Mouse (Mus musculus) neural tube, embryonic 11.5 days (tissue): Measurements from ENCODE around the gene Hoxb1. TPM values are rescaled to one million over a fixed set of nuclear protein-coding genes. Genes with fewer than 3 reads are reported as not detected.
A peak's percentile ranks its signal among the peaks of the same experiment; 100 is the strongest.

Experiments used
- ATAC-seq: fragments of 200-750 bp; cut with Nextera tagmentation; 2 replicates; pipeline ENCODE4 v1.8.0; 2017; ENCODE audit warnings: moderate number of reproducible peaks, mild to moderate bottlenecking, moderate TSS enrichment, moderate library complexity; ENCODE audit not compliant: insufficient read depth, low FRiP score, low TSS enrichment
- DNase-seq: peaks from one replicate; pipeline ENCODE4 v3.0.0-alpha.2; 2015; ENCODE audit warnings: low spot score
- H3K27ac ChIP-seq: fragments of 300-500 bp; sonication (generic); 2 replicates; pipeline ENCODE4 v1.5.1; 2014; ENCODE audit warnings: low read depth, mild to moderate bottlenecking, low read length
- H3K27me3 ChIP-seq: fragments of 300-500 bp; sonication (generic); 2 replicates; pipeline ENCODE4 v1.6.1; 2014; ENCODE audit warnings: mild to moderate bottlenecking, low read length, mixed read lengths; ENCODE audit not compliant: control insufficient read depth, insufficient read depth
- H3K36me3 ChIP-seq: fragments of 300-500 bp; sonication (generic); 2 replicates; pipeline ENCODE4 v1.6.1; 2014; ENCODE audit warnings: mild to moderate bottlenecking, low read length, moderate library complexity, mixed read lengths; ENCODE audit not compliant: control insufficient read depth, insufficient read depth
- H3K4me1 ChIP-seq: fragments of 300-500 bp; sonication (generic); 2 replicates; pipeline ENCODE4 v1.6.1; 2014; ENCODE audit warnings: low read length, mixed read lengths; ENCODE audit not compliant: control insufficient read depth, insufficient read depth
- H3K4me2 ChIP-seq: fragments of 300-500 bp; sonication (generic); 2 replicates; pipeline ENCODE4 v1.6.1; 2014; ENCODE audit warnings: low read depth, mild to moderate bottlenecking, moderate library complexity
- H3K4me3 ChIP-seq: fragments of 300-500 bp; sonication (generic); 2 replicates; pipeline ENCODE4 v1.5.1; 2014; ENCODE audit warnings: low read depth, low read length
- H3K9ac ChIP-seq: fragments of 300-500 bp; sonication (generic); 2 replicates; pipeline ENCODE4 v1.6.1; 2014; ENCODE audit warnings: mild to moderate bottlenecking, low read length
- H3K9me3 ChIP-seq: fragments of 300-500 bp; sonication (generic); 2 replicates; pipeline ENCODE4 v1.6.1; 2016; ENCODE audit warnings: low read length; ENCODE audit not compliant: control insufficient read depth
- WGBS: fragments of 180-500 bp; shearing (Covaris S2); extraction: QIAGEN DNeasy Blood & Tissue Kit; methylation state at CpG from one replicate; pipeline ENCODE4 v1.1.7; 2014; 5-methylcytosine and 5-hydroxymethylcytosine counted together
- polyA plus RNA-seq: library from polyadenylated mRNA; unstranded; fragments of >200 nt; fragmentation: Nextera tagmentation; extraction: Ambion mirVana; gene quantifications from 2 replicates; pipeline ENCODE4 v1.2.1, GENCODE M21; 2014

Gene Hoxb1
- polyA plus RNA-seq, 1 experiment from 2014 or later = 17.2 TPM

GRCm38 (mm10) chr11:96321846-96322245, 43.7 kb upstream of the Hoxb1 start:
- Histone ChIP-seq H3K36me3 (peaks cover 2% of the 10 kb centered on the region; the same call in 1 of the 2 replicates), H3K27me3 (no peaks in the 10 kb centered on the region), H3K9me3 (no peaks in the 10 kb centered on the region), H3K4me1 (peaks cover 29% of the 10 kb centered on the region), H3K4me2 (peak overlapping the region; percentile 100), H3K27ac (peak overlapping the region; percentile 100), H3K9ac (peak overlapping the region; percentile 100), H3K4me3 (peak overlapping the region; percentile 96)
- ATAC-seq = no peak
- 4% methylated on average over 5 of the region's 5 CpGs for WGBS
- DNase-seq = peak; percentile 51

DNA sequence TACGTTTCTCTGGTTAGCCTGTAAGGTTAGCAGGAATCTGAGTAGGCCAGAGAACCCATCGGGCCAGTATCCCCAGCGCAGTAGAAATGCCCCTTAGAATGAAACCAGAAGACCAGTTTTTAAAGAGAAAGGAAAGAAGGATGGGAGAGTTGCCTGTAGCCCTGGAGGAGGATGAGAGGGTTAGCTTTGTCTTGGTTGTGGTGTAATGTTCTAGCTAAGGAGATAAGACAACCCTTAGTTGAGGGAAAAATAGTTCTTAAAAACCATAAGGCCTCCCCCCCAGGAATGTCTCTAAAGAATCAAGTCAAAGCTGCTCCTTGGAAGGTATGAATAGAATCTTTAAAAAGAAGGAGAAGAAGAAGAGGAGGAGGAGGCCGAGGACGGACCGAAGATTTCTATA, 42.8 kb upstream of the Hoxb1 start:
- Histone ChIP-seq H3K27me3 (no peaks in the 10 kb centered on the region), H3K9ac (peak overlapping the region; percentile 100), H3K4me1 (peaks cover 35% of the 10 kb centered on the region), H3K4me3 (peak overlapping the region; percentile 96), H3K9me3 (no peaks in the 10 kb centered on the region), H3K36me3 (peaks cover 2% of the 10 kb centered on the region; the same call in 1 of the 2 replicates), H3K4me2 (peak overlapping the region; percentile 100), H3K27ac (peak overlapping the region; percentile 100)
- ATAC-seq (no peak), DNase-seq (peak; percentile 65)
- WGBS = 3% methylated on average over 6 of the region's 6 CpGs

DNA sequence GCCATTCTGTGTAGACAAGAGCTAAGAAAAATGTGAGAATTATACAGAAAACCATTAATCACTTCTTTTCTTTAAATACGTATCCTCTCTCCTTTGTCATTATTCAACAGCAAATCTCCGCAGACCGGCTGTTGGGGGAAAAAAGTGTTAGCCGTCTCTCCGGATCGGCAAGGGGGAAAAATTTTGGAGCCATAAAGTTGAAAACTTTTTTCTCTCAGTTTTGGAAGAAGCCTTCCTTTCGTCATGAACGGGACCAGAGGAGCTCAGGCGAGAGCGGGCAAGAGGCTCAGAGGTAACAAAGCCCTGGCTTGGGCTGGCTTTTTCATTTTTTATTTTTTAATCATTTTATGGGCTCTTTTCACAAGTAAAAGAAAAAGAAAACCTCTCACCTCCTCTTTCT, 42.4 kb upstream of the Hoxb1 start, which contains the start of gene Hoxb3:
Gene Hoxb3, plus strand, starts transcription at position 173 of the 400 bp plus-strand sequence.
- peaks cover 36% of the 10 kb centered on the region for H3K4me1 ChIP-seq
- ATAC-seq (no peak), DNase-seq (no peak)
- peak within 1 kb of the TSS; percentile 100 for H3K27ac ChIP-seq
- H3K4me2 ChIP-seq = peak within 1 kb of the TSS; percentile 100
- peak within 1 kb of the TSS; percentile 96 for H3K4me3 ChIP-seq
- peak within 1 kb of the TSS; percentile 100 for H3K9ac ChIP-seq
- H3K36me3 ChIP-seq = peaks cover 2% of the 10 kb centered on the region; the same call in 1 of the 2 replicates
- whole genome bisulfite sequencing = 3% methylated on average over 10 of the region's 10 CpGs
- no peaks in the 10 kb centered on the region for H3K27me3 ChIP-seq
- H3K9me3 ChIP-seq = no peaks in the 10 kb centered on the region

GRCm38 (mm10) chr11:96324125-96324524, 41.4 kb upstream of the Hoxb1 start:
- Histone ChIP-seq H3K4me1 (peaks cover 42% of the 10 kb centered on the region), H3K9ac (peak overlapping the region; percentile 100), H3K4me2 (peak overlapping the region; percentile 100), H3K36me3 (peaks cover 2% of the 10 kb centered on the region; the same call in 1 of the 2 replicates), H3K27me3 (no peaks in the 10 kb centered on the region), H3K4me3 (peak overlapping the region; percentile 96), H3K27ac (peak overlapping the region; percentile 100), H3K9me3 (no peaks in the 10 kb centered on the region)
- DNase-seq (peak; percentile 64), ATAC-seq (no peak)
- 0% methylated on average over 5 of the region's 5 CpGs for WGBS

DNA sequence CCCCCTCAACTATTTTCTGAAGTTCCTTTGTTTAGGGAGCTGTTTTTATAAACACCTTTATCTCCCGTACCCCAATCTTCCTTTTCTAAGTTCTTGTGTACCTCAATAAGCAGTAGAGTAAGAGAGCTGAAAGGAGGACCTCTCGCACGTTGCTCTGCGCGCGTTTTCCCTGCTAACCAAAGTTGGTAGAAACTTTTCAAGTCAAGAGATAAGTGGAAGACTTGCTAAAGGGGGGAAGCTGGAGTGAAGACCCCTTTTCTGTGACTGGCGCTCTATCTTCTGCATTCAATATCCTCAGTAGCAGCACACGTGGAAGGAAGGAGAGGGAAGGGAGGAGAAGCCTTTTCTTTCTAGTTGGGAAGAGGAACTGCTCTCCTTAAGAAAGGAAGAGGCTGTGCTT, 40.6 kb upstream of the Hoxb1 start:
- ATAC-seq (no peak), DNase-seq (no peak)
- WGBS = 3% methylated on average over 8 of the region's 8 CpGs
- Histone ChIP-seq H3K9ac (peak overlapping the region; percentile 100), H3K27me3 (no peaks in the 10 kb centered on the region), H3K4me2 (peak overlapping the region; percentile 100), H3K4me1 (peaks cover 48% of the 10 kb centered on the region), H3K9me3 (no peaks in the 10 kb centered on the region), H3K4me3 (peak overlapping the region; percentile 96), H3K27ac (peak overlapping the region; percentile 100), H3K36me3 (peaks cover 2% of the 10 kb centered on the region; the same call in 1 of the 2 replicates)

- Histone ChIP-seq H3K27me3 (no peaks in the 10 kb centered on the region), H3K36me3 (peaks cover 4% of the 10 kb centered on the region), H3K9ac (peak overlapping the region; percentile 100), H3K27ac (peak overlapping the region; percentile 100), H3K4me1 (peaks cover 54% of the 10 kb centered on the region), H3K9me3 (no peaks in the 10 kb centered on the region), H3K4me2 (peak overlapping the region; percentile 100), H3K4me3 (peak overlapping the region; percentile 96)
- ATAC-seq (no peak), DNase-seq (peak; percentile 66)
- WGBS = 3% methylated on average over 22 of the region's 22 CpGs
These were observed 39.8 kb upstream of the Hoxb1 start for GRCm38 (mm10) chr11:96325747-96326212.

DNA sequence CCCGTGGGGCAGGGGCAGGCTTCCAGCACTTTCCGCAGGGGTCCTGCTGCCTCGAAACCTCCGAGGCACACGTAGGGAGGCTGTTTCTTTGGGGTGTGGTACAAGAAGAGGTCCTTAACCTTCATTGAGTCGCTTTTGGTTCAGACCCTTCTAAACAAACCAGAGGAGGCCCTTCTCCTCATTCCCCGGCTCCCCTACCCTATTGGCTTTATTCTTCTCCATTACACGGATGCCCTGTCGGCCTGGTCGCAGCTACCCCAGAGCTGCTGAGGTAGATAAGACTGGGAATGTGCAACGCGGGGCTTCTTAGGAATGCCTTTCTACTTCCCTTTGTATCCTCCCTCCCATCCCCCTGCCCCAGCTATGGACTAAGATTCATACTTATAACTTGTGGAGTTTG, 38.8 kb upstream of the Hoxb1 start:
- peak overlapping the region; percentile 96 for H3K4me3 ChIP-seq
- ATAC-seq = no peak
- H3K4me2 ChIP-seq = peak overlapping the region; percentile 100

DNA sequence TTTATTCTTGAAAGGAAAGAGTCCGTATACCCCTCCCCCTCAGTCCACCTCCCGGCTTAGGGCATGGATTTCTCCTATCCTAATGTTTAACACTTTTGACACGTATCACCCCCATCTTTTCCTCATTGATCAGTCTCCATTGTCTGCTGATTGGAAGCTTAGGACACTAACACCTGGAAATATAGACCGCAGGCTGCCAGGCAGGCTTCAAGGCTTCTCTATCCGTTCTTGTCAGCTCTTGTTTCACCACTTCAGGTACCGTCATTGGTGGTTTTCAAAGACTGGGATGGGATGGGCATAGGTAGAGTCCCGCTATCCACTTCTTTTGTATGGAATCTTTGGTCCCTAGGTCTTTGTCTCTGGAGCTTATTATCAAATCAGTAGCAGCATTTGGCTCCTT, 38.4 kb upstream of the Hoxb1 start:
- Histone ChIP-seq H3K4me2 (peak overlapping the region; percentile 100), H3K9ac (peak overlapping the region; percentile 100), H3K27ac (peak overlapping the region; percentile 100), H3K4me3 (peak overlapping the region; percentile 96), H3K36me3 (peaks cover 2% of the 10 kb centered on the region; the same call in 1 of the 2 replicates), H3K27me3 (no peaks in the 10 kb centered on the region), H3K4me1 (peaks cover 61% of the 10 kb centered on the region), H3K9me3 (no peaks in the 10 kb centered on the region)
- ATAC-seq (no peak), DNase-seq (no peak)
- 9% methylated on average over 7 of the region's 7 CpGs for WGBS

More for the DNA sequence above, 38.8 kb upstream of the Hoxb1 start:
- Histone ChIP-seq H3K9ac (peak overlapping the region; percentile 100), H3K27ac (peak overlapping the region; percentile 100), H3K9me3 (no peaks in the 10 kb centered on the region), H3K36me3 (peaks cover 2% of the 10 kb centered on the region; the same call in 1 of the 2 replicates), H3K4me1 (peaks cover 59% of the 10 kb centered on the region), H3K27me3 (no peaks in the 10 kb centered on the region)
- no peak for DNase-seq
- WGBS = 6% methylated on average over 12 of the region's 12 CpGs

- ATAC-seq (0 out of 2 replicates have a peak, but pooled peaks have one; percentile 27), DNase-seq (peak; percentile 70)
- Histone ChIP-seq H3K9me3 (no peaks in the 10 kb centered on the region), H3K4me2 (peak overlapping the region; percentile 100), H3K4me1 (peaks cover 61% of the 10 kb centered on the region), H3K36me3 (peaks cover 5% of the 10 kb centered on the region), H3K27me3 (no peaks in the 10 kb centered on the region), H3K4me3 (peak overlapping the region; percentile 96), H3K27ac (peak overlapping the region; percentile 100), H3K9ac (peak overlapping the region; percentile 100)
- 11% methylated on average over 5 of the region's 5 CpGs for WGBS
These were observed 37.8 kb upstream of the Hoxb1 start for GRCm38 (mm10) chr11:96327750-96328149.
